Mouse (Mus musculus): Measurements from ENCODE around the gene Runx1. TPM values are rescaled to one million over a fixed set of nuclear protein-coding genes. Genes with fewer than 3 reads are reported as not detected.

Gene Runx1
- polyA plus RNA-seq, 1 experiment from 2014 or later, result 0.59 TPM

GRCm38 (mm10) chr16:92653816-92654215 lies 172.1 kb downstream of the Runx1 start:
- Histone ChIP-seq H3K9me3 (replicated peaks; ENCODE audit: control insufficient read depth, low read length, poor library complexity, severe bottlenecking) (no peaks in the 10 kb centered on the region), H3K27me3 (ENCODE audit: control insufficient read depth, insufficient read depth, low read depth, low read length) (no peaks in the 10 kb centered on the region), H3K27ac (ENCODE audit: low read length) (no peak overlapping the region), H3K36me3 (ENCODE audit: control insufficient read depth, insufficient read depth, low read length) (no peaks in the 10 kb centered on the region), H3K4me2 (ENCODE audit: low read length) (no peak overlapping the region), H3K4me1 (ENCODE audit: control insufficient read depth, insufficient read depth, low read length) (no peaks in the 10 kb centered on the region), H3K4me3 (ENCODE audit: low read depth, low read length) (no peak overlapping the region), H3K9ac (ENCODE audit: low read depth, low read length) (no peak overlapping the region)
- WGBS, result 65% methylated on average over 5 of the region's 5 CpGs
- ATAC-seq, result no peak

- no peaks in the 10 kb centered on the region for H3K4me1 ChIP-seq (ENCODE audit: control insufficient read depth, insufficient read depth, low read length)
- H3K36me3 ChIP-seq (ENCODE audit: control insufficient read depth, insufficient read depth, low read length), result no peaks in the 10 kb centered on the region
- no peaks in the 10 kb centered on the region for H3K27me3 ChIP-seq (ENCODE audit: control insufficient read depth, insufficient read depth, low read depth, low read length)
- ATAC-seq, result no peak
- no peak overlapping the region for H3K4me2 ChIP-seq (ENCODE audit: low read length)
- no peak overlapping the region for H3K4me3 ChIP-seq (ENCODE audit: low read depth, low read length)
- 87% methylated on average over 3 of the region's 3 CpGs for WGBS
- H3K27ac ChIP-seq (ENCODE audit: low read length), result no peak overlapping the region
- no peaks in the 10 kb centered on the region for H3K9me3 ChIP-seq (replicated peaks; ENCODE audit: control insufficient read depth, low read length, poor library complexity, severe bottlenecking)
- H3K9ac ChIP-seq (ENCODE audit: low read depth, low read length), result no peak overlapping the region
These were observed 174.7 kb downstream of the Runx1 start for GRCm38 (mm10) chr16:92651256-92651655.

- no peaks in the 10 kb centered on the region for H3K27me3 ChIP-seq (ENCODE audit: control insufficient read depth, insufficient read depth, low read depth, low read length)
- H3K4me1 ChIP-seq (ENCODE audit: control insufficient read depth, insufficient read depth, low read length), result peaks cover 3% of the 10 kb centered on the region; the same call in 1 of the 2 replicates
- 58% methylated on average over 13 of the region's 13 CpGs for WGBS
- H3K9ac ChIP-seq (ENCODE audit: low read depth, low read length), result no peak overlapping the region
- no peaks in the 10 kb centered on the region for H3K9me3 ChIP-seq (replicated peaks; ENCODE audit: control insufficient read depth, low read length, poor library complexity, severe bottlenecking)
- H3K4me3 ChIP-seq (ENCODE audit: low read depth, low read length), result no peak overlapping the region
- H3K36me3 ChIP-seq (ENCODE audit: control insufficient read depth, insufficient read depth, low read length), result no peaks in the 10 kb centered on the region
- no peak overlapping the region for H3K4me2 ChIP-seq (ENCODE audit: low read length)
- H3K27ac ChIP-seq (ENCODE audit: low read length), result no peak overlapping the region
- ATAC-seq, result no peak
These were observed 179.8 kb downstream of the Runx1 start for GRCm38 (mm10) chr16:92646153-92646552.

GRCm38 (mm10) chr16:92645423-92646115 lies 180.4 kb downstream of the Runx1 start:
- no peak overlapping the region for H3K9ac ChIP-seq (ENCODE audit: low read depth, low read length)
- WGBS, result 64% methylated on average over 22 of the region's 22 CpGs
- H3K4me3 ChIP-seq (ENCODE audit: low read depth, low read length), result no peak overlapping the region
- no peak overlapping the region for H3K27ac ChIP-seq (ENCODE audit: low read length)
- H3K4me2 ChIP-seq (ENCODE audit: low read length), result no peak overlapping the region
- H3K27me3 ChIP-seq (ENCODE audit: control insufficient read depth, insufficient read depth, low read depth, low read length), result no peaks in the 10 kb centered on the region
- ATAC-seq, result no peak
- H3K36me3 ChIP-seq (ENCODE audit: control insufficient read depth, insufficient read depth, low read length), result no peaks in the 10 kb centered on the region
- peaks cover 3% of the 10 kb centered on the region; the same call in 1 of the 2 replicates for H3K4me1 ChIP-seq (ENCODE audit: control insufficient read depth, insufficient read depth, low read length)
- H3K9me3 ChIP-seq (replicated peaks; ENCODE audit: control insufficient read depth, low read length, poor library complexity, severe bottlenecking), result no peaks in the 10 kb centered on the region

- H3K9me3 ChIP-seq (replicated peaks; ENCODE audit: control insufficient read depth, low read length, poor library complexity, severe bottlenecking), result no peaks in the 10 kb centered on the region
- no peaks in the 10 kb centered on the region for H3K36me3 ChIP-seq (ENCODE audit: control insufficient read depth, insufficient read depth, low read length)
- peaks cover 3% of the 10 kb centered on the region; the same call in 1 of the 2 replicates for H3K4me1 ChIP-seq (ENCODE audit: control insufficient read depth, insufficient read depth, low read length)
- no peak overlapping the region for H3K27ac ChIP-seq (ENCODE audit: low read length)
- no peak overlapping the region for H3K9ac ChIP-seq (ENCODE audit: low read depth, low read length)
- 73% methylated on average over 15 of the region's 15 CpGs for WGBS
- no peak overlapping the region for H3K4me2 ChIP-seq (ENCODE audit: low read length)
- H3K4me3 ChIP-seq (ENCODE audit: low read depth, low read length), result no peak overlapping the region
- ATAC-seq, result no peak
- H3K27me3 ChIP-seq (ENCODE audit: control insufficient read depth, insufficient read depth, low read depth, low read length), result no peaks in the 10 kb centered on the region
These were observed 181.1 kb downstream of the Runx1 start for GRCm38 (mm10) chr16:92644718-92645422.

- Histone ChIP-seq H3K27me3 (ENCODE audit: control insufficient read depth, insufficient read depth, low read depth, low read length) (no peaks in the 10 kb centered on the region), H3K4me3 (ENCODE audit: low read depth, low read length) (no peak overlapping the region), H3K9me3 (replicated peaks; ENCODE audit: control insufficient read depth, low read length, poor library complexity, severe bottlenecking) (no peaks in the 10 kb centered on the region), H3K4me1 (ENCODE audit: control insufficient read depth, insufficient read depth, low read length) (peaks cover 3% of the 10 kb centered on the region; the same call in 1 of the 2 replicates), H3K27ac (ENCODE audit: low read length) (no peak overlapping the region), H3K9ac (ENCODE audit: low read depth, low read length) (no peak overlapping the region), H3K4me2 (ENCODE audit: low read length) (no peak overlapping the region), H3K36me3 (ENCODE audit: control insufficient read depth, insufficient read depth, low read length) (no peaks in the 10 kb centered on the region)
- ATAC-seq, result no peak
- WGBS, result 74% methylated on average over 10 of the region's 10 CpGs
These were observed 181.6 kb downstream of the Runx1 start for GRCm38 (mm10) chr16:92644315-92644714.

GRCm38 (mm10) chr16:92642283-92642682 lies 183.7 kb downstream of the Runx1 start:
- H3K36me3 ChIP-seq (ENCODE audit: control insufficient read depth, insufficient read depth, low read length), result no peaks in the 10 kb centered on the region
- no peaks in the 10 kb centered on the region for H3K9me3 ChIP-seq (replicated peaks; ENCODE audit: control insufficient read depth, low read length, poor library complexity, severe bottlenecking)
- H3K27me3 ChIP-seq (ENCODE audit: control insufficient read depth, insufficient read depth, low read depth, low read length), result no peaks in the 10 kb centered on the region
- H3K4me1 ChIP-seq (ENCODE audit: control insufficient read depth, insufficient read depth, low read length), result peaks cover 3% of the 10 kb centered on the region; the same call in 1 of the 2 replicates
- H3K4me2 ChIP-seq (ENCODE audit: low read length), result no peak overlapping the region
- H3K9ac ChIP-seq (ENCODE audit: low read depth, low read length), result no peak overlapping the region
- no peak overlapping the region for H3K27ac ChIP-seq (ENCODE audit: low read length)
- ATAC-seq, result no peak
- WGBS, result 88% methylated on average over 8 of the region's 8 CpGs
- H3K4me3 ChIP-seq (ENCODE audit: low read depth, low read length), result no peak overlapping the region

GRCm38 (mm10) chr16:92641053-92641452 lies 184.9 kb downstream of the Runx1 start:
- no peak overlapping the region for H3K9ac ChIP-seq (ENCODE audit: low read depth, low read length)
- no peak for ATAC-seq
- no peak overlapping the region for H3K27ac ChIP-seq (ENCODE audit: low read length)
- no peaks in the 10 kb centered on the region for H3K9me3 ChIP-seq (replicated peaks; ENCODE audit: control insufficient read depth, low read length, poor library complexity, severe bottlenecking)
- 69% methylated on average over 6 of the region's 6 CpGs for WGBS
- no peak overlapping the region for H3K4me3 ChIP-seq (ENCODE audit: low read depth, low read length)
- no peaks in the 10 kb centered on the region for H3K36me3 ChIP-seq (ENCODE audit: control insufficient read depth, insufficient read depth, low read length)
- H3K4me1 ChIP-seq (ENCODE audit: control insufficient read depth, insufficient read depth, low read length), result peaks cover 2% of the 10 kb centered on the region; the same call in 1 of the 2 replicates
- H3K27me3 ChIP-seq (ENCODE audit: control insufficient read depth, insufficient read depth, low read depth, low read length), result no peaks in the 10 kb centered on the region
- H3K4me2 ChIP-seq (ENCODE audit: low read length), result no peak overlapping the region

GRCm38 (mm10) chr16:92639093-92639492 lies 186.9 kb downstream of the Runx1 start:
- no peak for ATAC-seq
- Histone ChIP-seq H3K4me1 (ENCODE audit: control insufficient read depth, insufficient read depth, low read length) (no peaks in the 10 kb centered on the region), H3K36me3 (ENCODE audit: control insufficient read depth, insufficient read depth, low read length) (no peaks in the 10 kb centered on the region), H3K9me3 (replicated peaks; ENCODE audit: control insufficient read depth, low read length, poor library complexity, severe bottlenecking) (no peaks in the 10 kb centered on the region), H3K27me3 (ENCODE audit: control insufficient read depth, insufficient read depth, low read depth, low read length) (no peaks in the 10 kb centered on the region), H3K4me3 (ENCODE audit: low read depth, low read length) (no peak overlapping the region), H3K4me2 (ENCODE audit: low read length) (no peak overlapping the region), H3K9ac (ENCODE audit: low read depth, low read length) (no peak overlapping the region), H3K27ac (ENCODE audit: low read length) (no peak overlapping the region)
- WGBS, result 84% methylated on average over 8 of the region's 8 CpGs
